Mouse (Mus musculus): ENCODE results near the gene Gli2.

The Gli2 gene

GRCm38 (mm10) chr1:118901868-118902586, 151.4 kb downstream of the Gli2 start:
- DNase-seq (ENCODE audit: low spot score in 2 of 2) = no peak

GRCm38 (mm10) chr1:118898351-118898750, 155.1 kb downstream of the Gli2 start:
- no peak for DNase-seq (ENCODE audit: low spot score in 2 of 2)

- no peak for DNase-seq (ENCODE audit: low spot score in 2 of 2)
Measured at GRCm38 (mm10) chr1:118895026-118895762, 158.2 kb downstream of the Gli2 start.

GRCm38 (mm10) chr1:118891395-118891794, 162.0 kb downstream of the Gli2 start:
- no peak for DNase-seq (ENCODE audit: low spot score in 2 of 2)

- DNase-seq (ENCODE audit: low spot score in 2 of 2) = no peak
Measured at GRCm38 (mm10) chr1:118890125-118890875, 163.1 kb downstream of the Gli2 start.

GRCm38 (mm10) chr1:118880781-118881247, 172.6 kb downstream of the Gli2 start:
- DNase-seq (ENCODE audit: low spot score in 2 of 2) = no peak

GRCm38 (mm10) chr1:118878291-118878690, 175.1 kb downstream of the Gli2 start:
- no peak for DNase-seq (ENCODE audit: low spot score in 2 of 2)

- no peak for DNase-seq (ENCODE audit: low spot score in 2 of 2)
Measured at GRCm38 (mm10) chr1:118875227-118875626, 178.2 kb downstream of the Gli2 start.

- DNase-seq (ENCODE audit: low spot score in 2 of 2) = no peak
Measured at GRCm38 (mm10) chr1:118873559-118873958, 179.9 kb downstream of the Gli2 start.

- no peak for DNase-seq (ENCODE audit: low spot score in 2 of 2)
Measured at GRCm38 (mm10) chr1:118864735-118865134, 188.7 kb downstream of the Gli2 start.

- DNase-seq (ENCODE audit: low spot score in 2 of 2) = no peak
Measured at GRCm38 (mm10) chr1:118864031-118864430, 189.4 kb downstream of the Gli2 start.

GRCm38 (mm10) chr1:118858101-118858500, 195.3 kb downstream of the Gli2 start:
- no peak for DNase-seq (ENCODE audit: low spot score in 2 of 2)

GRCm38 (mm10) chr1:118830658-118831057, 222.8 kb downstream of the Gli2 start:
- no peak for DNase-seq (ENCODE audit: low spot score in 2 of 2)

GRCm38 (mm10) chr1:118826614-118827013, 226.8 kb downstream of the Gli2 start:
- no peak for DNase-seq (ENCODE audit: low spot score in 2 of 2)

- DNase-seq (ENCODE audit: low spot score in 2 of 2) = no peak
Measured at GRCm38 (mm10) chr1:118825467-118826219, 227.8 kb downstream of the Gli2 start.

GRCm38 (mm10) chr1:118825035-118825434, 228.4 kb downstream of the Gli2 start:
- DNase-seq (ENCODE audit: low spot score in 2 of 2) = no peak

- no peak for DNase-seq (ENCODE audit: low spot score in 2 of 2)
Measured at GRCm38 (mm10) chr1:118822258-118822657, 231.2 kb downstream of the Gli2 start.

GRCm38 (mm10) chr1:118815015-118815414, 238.4 kb downstream of the Gli2 start:
- no peak for DNase-seq (ENCODE audit: low spot score in 2 of 2)

GRCm38 (mm10) chr1:118810336-118810735, 243.1 kb downstream of the Gli2 start:
- DNase-seq (ENCODE audit: low spot score in 2 of 2) = no peak

- no peak for DNase-seq (ENCODE audit: low spot score in 2 of 2)
Measured at GRCm38 (mm10) chr1:118806727-118807126, 246.7 kb downstream of the Gli2 start.

GRCm38 (mm10) chr1:118802166-118802565, 251.3 kb downstream of the Gli2 start:
- DNase-seq (ENCODE audit: low spot score in 2 of 2) = no peak

Data from natural killer cell, adult 2 months (primary cell).